Mouse (Mus musculus): ENCODE measurements around the gene Gm20388.

DNA sequence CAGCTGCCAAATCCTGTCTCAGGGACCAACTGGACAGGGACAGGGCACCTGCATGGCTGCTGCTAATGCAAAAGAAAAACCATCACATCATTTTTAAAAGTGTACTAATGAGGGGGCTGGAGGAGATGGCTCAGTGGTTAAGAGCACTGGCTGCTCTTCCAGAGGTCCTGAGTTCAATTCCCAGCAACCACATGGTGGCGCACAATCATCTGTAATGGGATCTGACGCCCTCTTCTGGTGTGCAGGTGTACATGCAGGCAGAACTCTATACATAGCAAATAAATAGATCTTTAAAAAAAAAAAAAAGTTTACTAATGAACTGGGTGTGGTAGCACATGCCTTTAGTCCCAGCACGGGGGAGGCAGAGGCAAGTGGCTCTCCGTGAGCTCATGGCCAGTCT lies 3398.1 kb downstream of the Gm20388 start:
- TF ChIP-seq POLR2A (IDR thresholded peaks at IDR 0.05; ENCODE audit: insufficient read depth, low read length) (no peak), EP300 (IDR thresholded peaks at IDR 0.05; ENCODE audit: insufficient read depth, low read depth, low read length) (no peak)

Data from ES-Bruce4 (cell line).